Mouse (Mus musculus): ENCODE data around the gene 1600002K03Rik.

GRCm38 (mm10) chr10:80139439-80139775 lies 33.3 kb upstream of the 1600002K03Rik start:
- TF ChIP-seq CTCF (conservative IDR thresholded peaks at IDR 0.05; ENCODE audit: low read length), result no peak
- TF ChIP-seq NANOG (IDR thresholded peaks at IDR 0.05; ENCODE audit: borderline replicate concordance, low read length), result no peak
- TF ChIP-seq POU5F1 (IDR thresholded peaks at IDR 0.05; ENCODE audit: borderline replicate concordance, low read length), result no peak
